Mouse (Mus musculus) heart, embryonic 15.5 days (tissue): Measurements from ENCODE around the gene Gm6377. TPM values are rescaled to one million over a fixed set of nuclear protein-coding genes. Genes with fewer than 3 reads are reported as not detected.

Experiments
- ATAC-seq: fragments of 200-750 bp; cut with Nextera tagmentation; replicated peaks from 2 replicates; pipeline ENCODE4 v1.8.0; 2017; ENCODE audit warnings: low read depth, moderate TSS enrichment; ENCODE audit not compliant: insufficient number of reproducible peaks, insufficient read depth, low FRiP score
- H3K27ac ChIP-seq: fragments of 300-500 bp; sonication (generic); 2 replicates; pipeline ENCODE4 v1.5.1; 2015; ENCODE audit warnings: mild to moderate bottlenecking, inconsistent platforms
- H3K27me3 ChIP-seq: fragments of 300-500 bp; sonication (generic); 2 replicates; pipeline ENCODE4 v1.6.1; 2015; ENCODE audit warnings: inconsistent platforms
- H3K36me3 ChIP-seq: fragments of 300-500 bp; sonication (generic); 2 replicates; pipeline ENCODE4 v1.6.1; 2015; ENCODE audit warnings: mild to moderate bottlenecking, inconsistent platforms
- H3K4me1 ChIP-seq: fragments of 300-500 bp; sonication (generic); replicated peaks from 2 replicates; pipeline ENCODE4 v1.6.1; 2015; ENCODE audit warnings: inconsistent platforms
- H3K4me2 ChIP-seq: fragments of 300-500 bp; sonication (generic); 2 replicates; pipeline ENCODE4 v1.6.1; 2015; ENCODE audit warnings: inconsistent platforms, mild to moderate bottlenecking, moderate library complexity
- H3K4me3 ChIP-seq: fragments of 300-500 bp; sonication (generic); 2 replicates; pipeline ENCODE4 v1.5.1; 2015; ENCODE audit warnings: mild to moderate bottlenecking, inconsistent platforms
- H3K9ac ChIP-seq: fragments of 300-500 bp; sonication (generic); 2 replicates; pipeline ENCODE4 v1.6.1; 2015; ENCODE audit warnings: mild to moderate bottlenecking, inconsistent platforms
- H3K9me3 ChIP-seq: fragments of 300-500 bp; sonication (generic); replicated peaks from 2 replicates; pipeline ENCODE4 v1.6.1; 2016; ENCODE audit warnings: inconsistent platforms
- WGBS: fragments of 180-500 bp; shearing (Covaris S2); methylation state at CpG from one replicate; pipeline ENCODE4 v1.1.7; 2015; ENCODE audit warnings: mixed read lengths; 5-methylcytosine and 5-hydroxymethylcytosine counted together
- polyA plus RNA-seq: library from polyadenylated mRNA; unstranded; fragments of >200 nt; fragmentation: Nextera tagmentation; extraction: Ambion mirVana; gene quantifications from 2 replicates; pipeline ENCODE4 v1.2.1, GENCODE M21; 2015

Gene Gm6377
- polyA plus RNA-seq, result 0.11 and 0.13 TPM in 2 replicates

DNA sequence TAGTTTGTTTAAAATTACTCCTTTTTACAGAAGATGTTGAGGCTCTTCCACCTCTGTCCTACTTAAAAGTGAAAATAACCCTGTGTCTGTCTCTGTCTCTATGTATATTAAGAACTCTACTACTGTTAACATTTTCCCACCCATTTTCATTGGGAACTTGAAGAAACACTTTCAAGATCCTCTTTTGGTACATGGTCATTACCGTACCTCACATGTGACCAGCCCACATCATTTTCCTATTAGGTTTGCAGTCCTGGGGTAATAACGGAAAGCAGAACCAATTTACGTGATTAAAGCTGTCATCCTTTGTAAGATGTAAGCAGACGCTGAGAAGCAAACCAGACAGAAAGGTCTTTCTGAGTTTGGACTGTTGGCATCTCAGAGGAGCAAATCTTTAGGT lies at the start of gene Gm6377:
Gm6377 (plus strand) TSS at position 289 of the 400 bp plus-strand sequence.
- Histone ChIP-seq H3K4me3 (no peak within 1 kb of the TSS), H3K27me3 (no peaks in the 10 kb centered on the region), H3K9me3 (no peaks in the 10 kb centered on the region), H3K4me1 (no peaks in the 10 kb centered on the region), H3K4me2 (no peak within 1 kb of the TSS), H3K9ac (no peak within 1 kb of the TSS), H3K36me3 (no peaks in the 10 kb centered on the region), H3K27ac (no peak within 1 kb of the TSS)
- WGBS, result 66% methylated on average over 4 of the region's 4 CpGs
- no peak for ATAC-seq

DNA sequence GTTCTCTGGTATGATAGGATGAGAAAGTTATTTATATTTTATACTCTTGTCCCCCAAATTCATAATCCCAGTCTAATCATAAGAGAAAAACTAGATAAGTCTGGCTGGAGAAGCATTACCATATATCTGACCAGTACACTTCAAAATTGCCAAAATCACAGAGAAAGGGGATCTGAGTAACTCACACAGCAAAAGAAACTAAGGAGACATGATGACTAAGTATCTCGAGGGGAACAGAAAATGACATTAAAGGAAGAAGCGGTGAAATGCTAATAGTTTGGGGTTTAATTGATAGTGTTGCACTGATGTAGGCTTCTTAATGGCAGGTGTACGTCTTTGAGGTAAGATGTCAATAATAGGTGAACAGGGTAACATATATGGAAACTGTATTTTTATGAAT lies 49.4 kb upstream of the Gm6377 start:
- no peaks in the 10 kb centered on the region for H3K36me3 ChIP-seq
- H3K9me3 ChIP-seq, result no peaks in the 10 kb centered on the region
- no peak overlapping the region for H3K9ac ChIP-seq
- 84% methylated on average over 3 of the region's 3 CpGs for WGBS
- ATAC-seq, result no peak
- no peak overlapping the region for H3K27ac ChIP-seq
- no peaks in the 10 kb centered on the region for H3K27me3 ChIP-seq
- H3K4me3 ChIP-seq, result no peak overlapping the region
- no peaks in the 10 kb centered on the region for H3K4me1 ChIP-seq
- no peak overlapping the region for H3K4me2 ChIP-seq

DNA sequence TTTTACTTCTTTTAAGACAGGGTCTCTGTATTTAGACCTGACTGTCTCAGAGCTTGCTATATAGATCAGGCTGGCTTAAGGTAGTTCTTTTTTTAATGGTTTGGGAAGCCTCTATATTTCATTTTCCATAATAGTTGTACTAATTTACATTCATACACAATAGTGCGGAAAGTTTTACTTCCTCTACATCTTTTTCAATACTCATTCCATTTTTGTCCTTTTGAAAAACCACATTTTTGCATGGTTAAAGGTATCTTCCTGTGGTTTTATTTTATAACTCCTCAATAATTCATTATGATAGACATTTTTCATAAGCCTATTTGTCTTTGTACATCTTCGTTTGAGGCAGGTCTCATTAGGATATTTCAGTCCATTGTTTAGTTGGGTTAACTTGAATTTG lies 45.3 kb upstream of the Gm6377 start:
- Histone ChIP-seq H3K4me2 (no peak overlapping the region), H3K27me3 (no peaks in the 10 kb centered on the region), H3K9me3 (no peaks in the 10 kb centered on the region), H3K4me3 (no peak overlapping the region), H3K9ac (no peak overlapping the region), H3K4me1 (no peaks in the 10 kb centered on the region), H3K36me3 (no peaks in the 10 kb centered on the region), H3K27ac (no peak overlapping the region)
- WGBS, result 79% methylated on average over 2 of the region's 2 CpGs
- no peak for ATAC-seq

DNA sequence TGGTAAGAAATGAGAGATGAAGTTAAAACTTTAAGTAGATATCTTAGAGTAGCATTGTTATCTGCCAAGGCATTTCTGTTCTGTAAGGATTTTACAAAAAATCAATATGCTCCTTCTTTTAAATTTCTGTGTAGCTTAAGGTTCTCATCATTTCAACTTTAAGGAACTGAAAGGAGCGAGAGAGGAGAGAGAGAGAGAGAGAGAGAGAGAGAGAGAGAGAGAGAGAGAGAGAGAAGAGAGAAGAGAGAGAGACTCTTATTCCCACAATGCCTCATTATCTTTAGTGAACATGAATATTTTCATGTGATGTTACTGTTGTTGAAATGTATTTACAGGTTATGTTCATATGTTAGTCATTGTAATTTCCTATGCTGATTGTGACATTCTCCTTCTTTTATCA lies 36.2 kb upstream of the Gm6377 start:
- Histone ChIP-seq H3K27me3 (no peaks in the 10 kb centered on the region), H3K9me3 (no peaks in the 10 kb centered on the region), H3K9ac (no peak overlapping the region), H3K4me2 (no peak overlapping the region), H3K27ac (no peak overlapping the region), H3K36me3 (no peaks in the 10 kb centered on the region), H3K4me1 (no peaks in the 10 kb centered on the region), H3K4me3 (no peak overlapping the region)
- WGBS, result 67% methylated on average over 1 of the region's 1 CpGs
- ATAC-seq, result no peak

DNA sequence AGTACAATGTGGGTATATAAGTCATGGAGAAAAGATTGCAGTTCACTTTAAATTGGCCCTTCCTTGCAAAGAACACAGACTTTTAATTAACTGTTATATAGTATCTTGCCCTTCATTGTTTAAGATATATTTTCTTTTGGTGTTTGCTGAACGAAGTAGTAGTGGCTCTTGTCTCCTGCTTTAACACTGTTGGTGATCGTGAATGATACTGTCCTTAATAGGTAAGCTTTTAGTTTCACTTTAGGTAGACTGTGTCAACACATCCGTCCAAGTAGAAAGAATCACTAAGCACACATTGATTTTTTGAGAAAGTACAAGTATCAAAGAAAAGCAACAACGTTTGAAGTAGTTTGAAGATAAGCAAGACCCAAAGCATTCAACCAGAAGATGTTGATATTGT lies 35.7 kb upstream of the Gm6377 start:
- H3K9ac ChIP-seq, result no peak overlapping the region
- H3K27ac ChIP-seq, result no peak overlapping the region
- WGBS, result 65% methylated on average over 4 of the region's 4 CpGs
- no peaks in the 10 kb centered on the region for H3K9me3 ChIP-seq
- no peak overlapping the region for H3K4me2 ChIP-seq
- no peaks in the 10 kb centered on the region for H3K36me3 ChIP-seq
- no peak overlapping the region for H3K4me3 ChIP-seq
- no peak for ATAC-seq
- no peaks in the 10 kb centered on the region for H3K27me3 ChIP-seq
- no peaks in the 10 kb centered on the region for H3K4me1 ChIP-seq

DNA sequence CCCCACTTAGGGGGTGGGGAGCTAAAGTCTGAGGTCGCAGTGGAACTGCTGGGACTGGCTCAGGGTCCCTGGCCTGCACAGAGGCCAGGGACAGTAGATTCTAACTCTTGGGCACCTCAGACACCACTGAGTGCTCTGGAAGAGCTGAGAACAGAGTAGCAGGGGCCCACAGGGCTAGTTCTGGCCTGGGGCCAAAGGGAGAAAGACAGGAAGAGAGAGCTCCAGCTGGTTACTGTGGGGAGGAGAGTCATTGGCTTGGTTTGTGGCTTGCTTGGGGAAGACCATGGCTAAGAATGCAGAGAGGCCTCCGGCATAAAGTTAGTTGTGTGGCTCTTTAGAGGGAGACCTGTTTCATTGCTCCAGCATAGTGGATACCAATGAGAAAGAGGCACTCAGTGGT lies 21.5 kb upstream of the Gm6377 start:
- Histone ChIP-seq H3K9me3 (no peaks in the 10 kb centered on the region), H3K36me3 (no peaks in the 10 kb centered on the region), H3K4me3 (no peak overlapping the region), H3K9ac (no peak overlapping the region), H3K4me1 (peaks cover 4% of the 10 kb centered on the region; the same call in 1 of the 2 replicates), H3K27ac (no peak overlapping the region), H3K27me3 (no peaks in the 10 kb centered on the region), H3K4me2 (no peak overlapping the region)
- no peak for ATAC-seq
- 48% methylated on average over 2 of the region's 2 CpGs for WGBS

DNA sequence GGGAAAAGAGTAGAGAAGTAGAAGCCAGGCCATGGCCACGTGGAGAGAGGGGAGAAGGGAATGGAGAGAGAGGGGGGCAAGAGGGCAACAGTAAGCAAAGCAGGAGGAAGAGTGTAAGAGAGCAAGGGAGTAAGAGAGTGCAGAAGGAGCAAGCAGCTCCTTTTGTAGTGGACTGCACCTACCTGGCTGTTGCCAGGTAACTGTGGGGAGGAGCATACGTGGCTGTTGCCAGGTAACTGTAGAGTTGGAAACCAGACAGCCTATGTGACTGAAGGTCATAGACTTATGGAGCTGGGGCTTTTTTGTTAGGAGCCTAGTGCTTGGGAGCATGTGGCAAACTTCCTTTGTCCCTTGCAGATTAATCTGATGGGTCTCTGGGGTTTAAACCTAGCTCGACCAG lies 21.1 kb upstream of the Gm6377 start:
- H3K27ac ChIP-seq, result no peak overlapping the region
- no peak overlapping the region for H3K9ac ChIP-seq
- no peak for ATAC-seq
- H3K4me2 ChIP-seq, result no peak overlapping the region
- no peaks in the 10 kb centered on the region for H3K36me3 ChIP-seq
- peaks cover 4% of the 10 kb centered on the region; the same call in 1 of the 2 replicates for H3K4me1 ChIP-seq
- H3K9me3 ChIP-seq, result no peaks in the 10 kb centered on the region
- H3K4me3 ChIP-seq, result no peak overlapping the region
- no peaks in the 10 kb centered on the region for H3K27me3 ChIP-seq
- WGBS, result 46% methylated on average over 3 of the region's 3 CpGs

DNA sequence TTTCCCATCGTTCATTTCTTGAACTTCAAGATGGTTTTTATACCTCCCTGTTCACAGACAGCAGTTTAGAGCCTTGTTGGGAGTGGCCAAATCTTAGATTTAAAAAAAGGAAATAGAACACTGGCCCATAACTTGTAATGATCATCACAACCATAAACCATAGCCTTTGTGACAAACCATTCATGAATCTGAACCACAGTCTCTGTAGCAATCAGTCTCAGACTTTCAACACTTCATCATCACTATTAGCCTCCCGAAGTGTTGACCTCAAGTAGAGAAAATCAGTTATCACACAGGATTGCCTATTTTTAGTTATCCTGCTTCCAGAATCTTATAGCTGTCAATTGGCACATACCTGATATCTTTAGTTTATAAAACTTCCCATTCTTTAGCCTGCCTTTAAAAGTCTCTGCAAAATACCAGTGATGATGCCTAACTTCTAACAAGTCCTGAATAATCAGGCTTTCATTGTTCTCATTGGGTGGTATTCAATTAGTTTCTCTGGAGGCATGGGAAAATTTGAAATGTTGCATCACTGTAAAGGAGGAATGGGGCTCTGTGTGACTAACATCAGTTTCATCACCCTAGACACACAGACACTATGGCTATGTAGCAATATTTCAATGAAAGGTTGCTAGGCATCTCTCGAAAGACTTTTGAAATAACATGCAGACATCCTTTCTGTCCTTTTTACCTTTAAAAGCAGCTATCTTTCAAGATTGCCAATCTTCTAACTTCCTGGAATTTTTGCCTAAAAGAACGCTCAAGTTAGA lies 11.7 kb upstream of the Gm6377 start:
- no peak for ATAC-seq
- Histone ChIP-seq H3K4me1 (no peaks in the 10 kb centered on the region), H3K27me3 (no peaks in the 10 kb centered on the region), H3K4me2 (no peak overlapping the region), H3K36me3 (no peaks in the 10 kb centered on the region), H3K27ac (no peak overlapping the region), H3K9me3 (no peaks in the 10 kb centered on the region), H3K4me3 (no peak overlapping the region), H3K9ac (no peak overlapping the region)
- WGBS, result 69% methylated on average over 4 of the region's 4 CpGs

DNA sequence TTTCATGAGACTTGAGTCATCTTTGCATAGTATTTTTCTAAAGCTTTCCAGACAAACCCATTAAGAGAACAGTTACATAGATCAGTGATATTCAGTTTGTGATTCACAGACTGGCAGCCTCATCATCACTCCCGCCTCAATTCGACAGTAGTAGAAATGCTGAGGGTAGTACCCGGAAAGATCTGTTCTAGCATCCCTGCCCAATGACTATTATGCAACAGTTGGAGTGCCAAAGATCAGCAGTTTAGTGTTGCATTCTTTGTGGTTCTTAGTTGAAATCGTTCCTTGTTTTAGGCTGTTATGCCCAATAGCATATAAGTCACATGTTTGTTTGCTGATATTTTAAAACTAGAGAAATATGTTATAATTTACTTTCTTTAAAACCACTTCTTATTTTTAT lies 6.9 kb upstream of the Gm6377 start:
- Histone ChIP-seq H3K9me3 (no peaks in the 10 kb centered on the region), H3K36me3 (no peaks in the 10 kb centered on the region), H3K27ac (no peak overlapping the region), H3K9ac (no peak overlapping the region), H3K27me3 (no peaks in the 10 kb centered on the region), H3K4me3 (no peak overlapping the region), H3K4me2 (no peak overlapping the region), H3K4me1 (no peaks in the 10 kb centered on the region)
- ATAC-seq, result no peak
- WGBS, result 87% methylated on average over 4 of the region's 4 CpGs

DNA sequence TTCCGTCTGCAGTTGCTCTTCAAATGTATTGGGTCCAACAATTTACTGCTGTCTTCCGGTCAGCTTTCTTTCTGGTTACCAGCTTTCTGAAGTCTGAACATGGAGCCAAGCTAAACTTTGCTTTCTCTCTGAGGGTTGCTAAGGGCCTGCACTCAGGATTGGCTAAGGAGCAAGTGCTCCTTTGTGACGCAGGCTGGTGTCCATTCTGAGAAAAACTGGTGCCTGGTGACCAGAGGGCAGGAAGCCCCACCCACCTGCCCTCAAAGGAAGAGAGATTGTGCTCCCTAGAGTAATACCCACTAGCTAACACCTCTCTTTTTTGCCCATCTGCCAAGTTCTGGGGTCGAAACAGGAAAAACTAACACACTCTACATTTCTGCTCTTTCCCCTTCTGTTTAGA lies 5.6 kb upstream of the Gm6377 start:
- no peak overlapping the region for H3K4me2 ChIP-seq
- H3K4me1 ChIP-seq, result no peaks in the 10 kb centered on the region
- H3K27me3 ChIP-seq, result no peaks in the 10 kb centered on the region
- H3K4me3 ChIP-seq, result no peak overlapping the region
- H3K27ac ChIP-seq, result peak overlapping the region; percentile 45
- H3K36me3 ChIP-seq, result no peaks in the 10 kb centered on the region
- H3K9ac ChIP-seq, result no peak overlapping the region
- WGBS, result 54% methylated on average over 4 of the region's 4 CpGs
- ATAC-seq, result peak; percentile 75
- H3K9me3 ChIP-seq, result no peaks in the 10 kb centered on the region

DNA sequence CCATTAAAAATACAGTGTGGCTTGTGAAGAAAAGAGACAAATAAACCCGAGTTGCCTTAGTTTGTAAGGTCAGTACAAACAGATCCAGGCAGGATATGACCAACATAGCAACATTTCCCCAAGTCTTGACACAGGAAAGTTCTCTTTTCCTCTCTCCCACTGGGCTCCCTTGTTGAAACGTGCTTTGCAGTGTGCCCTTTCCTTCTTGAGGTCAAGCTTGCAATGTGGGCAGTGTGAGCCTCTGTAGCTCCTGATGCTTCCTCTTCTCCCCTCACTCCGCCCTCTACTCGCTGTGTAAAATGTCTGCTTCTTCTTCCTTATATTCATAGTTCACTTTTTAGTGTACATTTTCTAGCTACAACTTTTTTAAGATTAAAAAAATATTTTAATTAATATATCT lies 5.1 kb upstream of the Gm6377 start:
- Histone ChIP-seq H3K9me3 (no peaks in the 10 kb centered on the region), H3K4me2 (no peak overlapping the region), H3K27me3 (no peaks in the 10 kb centered on the region), H3K36me3 (no peaks in the 10 kb centered on the region), H3K4me3 (no peak overlapping the region), H3K27ac (peak overlapping the region; percentile 45), H3K4me1 (no peaks in the 10 kb centered on the region), H3K9ac (no peak overlapping the region)
- peak; percentile 62; the same call in 1 of the 2 replicates for ATAC-seq
- 56% methylated on average over 4 of the region's 4 CpGs for WGBS

DNA sequence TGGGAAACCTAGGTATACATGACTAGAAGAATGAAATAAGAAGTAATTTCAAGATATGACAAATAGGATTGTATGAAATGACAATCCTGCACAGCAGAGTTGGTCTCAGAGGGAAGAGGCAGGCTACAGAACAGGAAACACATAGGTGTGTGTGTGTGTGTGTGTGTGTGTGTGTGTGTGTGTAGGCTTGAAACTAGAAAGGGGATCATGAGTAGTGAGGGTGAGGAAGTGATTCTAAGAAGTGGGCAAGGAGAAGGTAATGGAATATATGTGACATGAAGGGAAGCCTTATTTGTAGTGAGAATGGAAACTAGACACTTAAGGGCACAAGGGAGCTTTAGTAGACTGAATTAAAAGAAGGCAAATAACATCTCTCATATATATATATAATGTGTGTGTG lies 11.3 kb downstream of the Gm6377 start:
- no peak overlapping the region for H3K27ac ChIP-seq
- no peak overlapping the region for H3K4me2 ChIP-seq
- H3K9ac ChIP-seq, result no peak overlapping the region
- no peaks in the 10 kb centered on the region for H3K36me3 ChIP-seq
- no peak for ATAC-seq
- no peak overlapping the region for H3K4me3 ChIP-seq
- no peaks in the 10 kb centered on the region for H3K27me3 ChIP-seq
- no peaks in the 10 kb centered on the region for H3K9me3 ChIP-seq
- H3K4me1 ChIP-seq, result no peaks in the 10 kb centered on the region
